Mouse (Mus musculus) liver, embryonic 14.5 days (tissue): ENCODE measurements around the gene Tmigd1.

Experiments
- CTCF ChIP-seq: IDR thresholded peaks from 2 replicates; pipeline ENCODE4 v1.5.1; 2016; ENCODE audit warnings: antibody characterized with exemption, low read depth, control low read depth
- EP300 ChIP-seq: IDR thresholded peaks from 2 replicates; pipeline ENCODE4 v1.6.1; 2016; ENCODE audit warnings: antibody characterized with exemption, low read depth

DNA sequence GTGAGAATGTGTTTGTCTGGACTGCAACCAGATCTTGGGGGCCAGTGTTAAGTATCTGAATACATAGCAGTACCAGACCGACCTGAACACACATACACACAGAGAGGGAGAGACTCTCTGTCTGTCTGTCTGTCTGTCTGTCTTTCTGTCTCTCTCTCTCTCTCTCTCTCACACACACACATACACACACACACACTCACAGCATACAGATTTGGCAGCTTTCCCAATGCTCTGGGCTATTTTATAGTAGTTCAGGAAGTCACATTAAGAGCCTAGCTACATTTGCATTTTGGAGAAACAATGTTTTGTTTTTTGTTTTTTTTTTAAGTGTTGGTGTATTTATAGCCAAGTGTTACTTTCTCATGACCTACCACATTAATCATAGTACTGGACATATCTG, 4.8 kb upstream of the Tmigd1 start:
- TF ChIP-seq EP300 (no peak), CTCF (no peak)
